Mouse (Mus musculus): Measurements from ENCODE around the gene Tatdn3. TPM values are rescaled to one million over a fixed set of nuclear protein-coding genes. Genes with fewer than 3 reads are reported as not detected.

The Tatdn3 gene
- total and polyA plus RNA-seq, 2 experiments = 9.4 to 16.3 TPM

GRCm38 (mm10) chr1:191086304-191086878 is 23.7 kb upstream of the Tatdn3 start:
- no peak for TF ChIP-seq POLR2A (IDR thresholded peaks at IDR 0.05; ENCODE audit: extremely low read depth, insufficient read depth, low read length)
- TF ChIP-seq CTCF (IDR thresholded peaks at IDR 0.05; ENCODE audit: low read depth, low read length) = no peak
- no peaks in the 10 kb centered on the region for H3K36me3 ChIP-seq (ENCODE audit: control insufficient read depth, insufficient read depth, low read length)
- 82% methylated on average over 7 of the region's 7 CpGs for WGBS

GRCm38 (mm10) chr1:191085597-191085996 is 22.9 kb upstream of the Tatdn3 start:
- no peak overlapping the region for H3K4me3 ChIP-seq (ENCODE audit: insufficient read depth, low read depth, low read length)
- 0 out of 2 replicates have a peak overlapping the region, but pooled peaks have one; percentile 3 for H3K27ac ChIP-seq (replicated peaks; ENCODE audit: insufficient read depth, low read depth, low read length)
- H3K9ac ChIP-seq (ENCODE audit: low read depth, low read length) = no peak overlapping the region
- DNase-seq (ENCODE audit: extremely low read depth, low read depth, low spot score) = no peak
- no peak for TF ChIP-seq CTCF (IDR thresholded peaks at IDR 0.05; ENCODE audit: low read depth, low read length)
- TF ChIP-seq POLR2A (IDR thresholded peaks at IDR 0.05; ENCODE audit: extremely low read depth, insufficient read depth, low read length) = no peak
- H3K36me3 ChIP-seq (ENCODE audit: control insufficient read depth, insufficient read depth, low read length) = no peaks in the 10 kb centered on the region
- H3K79me2 ChIP-seq (ENCODE audit: control insufficient read depth, insufficient read depth, low read length) = no peaks in the 10 kb centered on the region
- H3K27me3 ChIP-seq (ENCODE audit: control insufficient read depth, insufficient read depth, low read length) = no peaks in the 10 kb centered on the region
- 87% methylated on average over 12 of the region's 12 CpGs for WGBS
- H3K4me1 ChIP-seq (ENCODE audit: control insufficient read depth, insufficient read depth, low read length) = no peaks in the 10 kb centered on the region

More at GRCm38 (mm10) chr1:191086304-191086878, 23.7 kb upstream of the Tatdn3 start:
- H3K27me3 ChIP-seq (ENCODE audit: control insufficient read depth, insufficient read depth, low read length) = no peaks in the 10 kb centered on the region
- H3K4me1 ChIP-seq (ENCODE audit: control insufficient read depth, insufficient read depth, low read length) = no peaks in the 10 kb centered on the region
- no peak overlapping the region for H3K4me3 ChIP-seq (ENCODE audit: insufficient read depth, low read depth, low read length)
- DNase-seq (ENCODE audit: extremely low read depth, low read depth, low spot score) = no peak
- H3K27ac ChIP-seq (replicated peaks; ENCODE audit: insufficient read depth, low read depth, low read length) = no peak overlapping the region; the same call in 1 of the 2 replicates
- no peaks in the 10 kb centered on the region for H3K79me2 ChIP-seq (ENCODE audit: control insufficient read depth, insufficient read depth, low read length)
- no peak overlapping the region for H3K9ac ChIP-seq (ENCODE audit: low read depth, low read length)

GRCm38 (mm10) chr1:191084951-191085559 is 22.3 kb upstream of the Tatdn3 start:
- Histone ChIP-seq H3K79me2 (ENCODE audit: control insufficient read depth, insufficient read depth, low read length) (no peaks in the 10 kb centered on the region), H3K36me3 (ENCODE audit: control insufficient read depth, insufficient read depth, low read length) (no peaks in the 10 kb centered on the region), H3K27me3 (ENCODE audit: control insufficient read depth, insufficient read depth, low read length) (no peaks in the 10 kb centered on the region), H3K4me3 (ENCODE audit: insufficient read depth, low read depth, low read length) (no peak overlapping the region), H3K27ac (replicated peaks; ENCODE audit: insufficient read depth, low read depth, low read length) (peak overlapping the region; percentile 9; the same call in 1 of the 2 replicates), H3K9ac (ENCODE audit: low read depth, low read length) (no peak overlapping the region), H3K4me1 (ENCODE audit: control insufficient read depth, insufficient read depth, low read length) (no peaks in the 10 kb centered on the region)
- 78% methylated on average over 5 of the region's 5 CpGs for WGBS
- peak; percentile 55; the same call in 1 of the 2 replicates for TF ChIP-seq CTCF (IDR thresholded peaks at IDR 0.05; ENCODE audit: low read depth, low read length)
- TF ChIP-seq POLR2A (IDR thresholded peaks at IDR 0.05; ENCODE audit: extremely low read depth, insufficient read depth, low read length) = no peak
- no peak for DNase-seq (ENCODE audit: extremely low read depth, low read depth, low spot score)

GRCm38 (mm10) chr1:191083230-191083629 is 20.5 kb upstream of the Tatdn3 start:
- TF ChIP-seq POLR2A (IDR thresholded peaks at IDR 0.05; ENCODE audit: extremely low read depth, insufficient read depth, low read length) (no peak), CTCF (IDR thresholded peaks at IDR 0.05; ENCODE audit: low read depth, low read length) (no peak)
- H3K36me3 ChIP-seq (ENCODE audit: control insufficient read depth, insufficient read depth, low read length) = no peaks in the 10 kb centered on the region
- no peak overlapping the region for H3K9ac ChIP-seq (ENCODE audit: low read depth, low read length)
- no peak for DNase-seq (ENCODE audit: extremely low read depth, low read depth, low spot score)
- no peaks in the 10 kb centered on the region for H3K4me1 ChIP-seq (ENCODE audit: control insufficient read depth, insufficient read depth, low read length)
- H3K4me3 ChIP-seq (ENCODE audit: insufficient read depth, low read depth, low read length) = no peak overlapping the region
- H3K27me3 ChIP-seq (ENCODE audit: control insufficient read depth, insufficient read depth, low read length) = no peaks in the 10 kb centered on the region
- H3K79me2 ChIP-seq (ENCODE audit: control insufficient read depth, insufficient read depth, low read length) = no peaks in the 10 kb centered on the region
- no peak overlapping the region for H3K27ac ChIP-seq (replicated peaks; ENCODE audit: insufficient read depth, low read depth, low read length)
- 50% methylated on average over 8 of the region's 8 CpGs for WGBS

GRCm38 (mm10) chr1:191075199-191075883 is 12.6 kb upstream of the Tatdn3 start:
- Histone ChIP-seq H3K4me3 (ENCODE audit: insufficient read depth, low read depth, low read length) (no peak overlapping the region), H3K9ac (ENCODE audit: low read depth, low read length) (no peak overlapping the region), H3K79me2 (ENCODE audit: control insufficient read depth, insufficient read depth, low read length) (no peaks in the 10 kb centered on the region), H3K27ac (replicated peaks; ENCODE audit: insufficient read depth, low read depth, low read length) (peak overlapping the region; percentile 52), H3K36me3 (ENCODE audit: control insufficient read depth, insufficient read depth, low read length) (no peaks in the 10 kb centered on the region), H3K4me1 (ENCODE audit: control insufficient read depth, insufficient read depth, low read length) (peaks cover 16% of the 10 kb centered on the region), H3K27me3 (ENCODE audit: control insufficient read depth, insufficient read depth, low read length) (no peaks in the 10 kb centered on the region)
- WGBS = 48% methylated on average over 10 of the region's 10 CpGs
- peak; percentile 68 for DNase-seq (ENCODE audit: extremely low read depth, low read depth, low spot score)
- TF ChIP-seq CTCF (IDR thresholded peaks at IDR 0.05; ENCODE audit: low read depth, low read length) (peak; percentile 72), POLR2A (IDR thresholded peaks at IDR 0.05; ENCODE audit: extremely low read depth, insufficient read depth, low read length) (no peak)

Measured in liver, adult 2 months (tissue).